Mouse (Mus musculus) CH12.LX (cell line): Measurements from ENCODE around the gene Krt14. TPM values are rescaled to one million over a fixed set of nuclear protein-coding genes. Genes with fewer than 3 reads are reported as not detected.

Source experiments
- DNase-seq: peaks from one replicate; pipeline ENCODE4 v3.0.0-alpha.2; 2013; ENCODE audit errors: extremely low read depth
- H3K27ac ChIP-seq: 2 replicates; pipeline ENCODE4 v1.5.1; 2012; ENCODE audit warnings: low read depth, mild to moderate bottlenecking, control low read depth, moderate library complexity; ENCODE audit not compliant: insufficient read depth
- H3K27me3 ChIP-seq: replicated peaks from 2 replicates; pipeline ENCODE3; 2012; ENCODE audit warnings: inconsistent platforms
- H3K36me3 ChIP-seq, 2 experiments: replicated peaks in 1 of 2; 2 replicates each; pipeline versions ENCODE3 to v1.6.1; 2012; ENCODE audit warnings: inconsistent platforms in 1 of 2, low read length in 1 of 2, mild to moderate bottlenecking in 1 of 2, mixed read lengths in 1 of 2, moderate library complexity in 1 of 2; ENCODE audit not compliant: control insufficient read depth in 1 of 2, insufficient read depth in 1 of 2
- H3K4me1 ChIP-seq, 2 experiments: 2 replicates each; pipeline ENCODE4 v1.6.1; 2012; ENCODE audit warnings: inconsistent platforms in 1 of 2, moderate library complexity in 1 of 2; ENCODE audit not compliant: insufficient read depth in 2 of 2, control insufficient read depth in 1 of 2
- H3K4me2 ChIP-seq: 2 replicates; pipeline ENCODE4 v1.6.1; 2012; ENCODE audit warnings: low read depth, mild to moderate bottlenecking, control low read depth; ENCODE audit not compliant: poor library complexity, insufficient read depth, severe bottlenecking
- H3K4me3 ChIP-seq, 3 experiments: fragments of 150-350 bp in 1 of 3; sonication (generic) in 1 of 3; replicated peaks in 1 of 3; 2 replicates each; pipeline versions ENCODE3 to v1.5.1; 2011 to 2012; ENCODE audit warnings: low read depth in 2 of 3, low read length in 2 of 3, mild to moderate bottlenecking in 2 of 3, moderate library complexity in 2 of 3, control low read depth in 1 of 3, improper control_type of control experiment in 1 of 3, inconsistent platforms in 1 of 3, mixed read lengths in 1 of 3; ENCODE audit not compliant: poor library complexity in 1 of 3
- H3K79me2 ChIP-seq: replicated peaks from 2 replicates; pipeline ENCODE4 v1.6.1; 2012; ENCODE audit warnings: mild to moderate bottlenecking, moderate library complexity; ENCODE audit not compliant: control insufficient read depth, poor library complexity, insufficient read depth, severe bottlenecking; ENCODE audit errors: extremely low read depth
- H3K9ac ChIP-seq: 2 replicates; pipeline ENCODE4 v1.6.1; 2012; ENCODE audit warnings: low read depth, mild to moderate bottlenecking, control low read depth, moderate library complexity; ENCODE audit not compliant: insufficient read depth
- H3K9me3 ChIP-seq: replicated peaks from 2 replicates; pipeline ENCODE3; 2012; ENCODE audit warnings: low read length, inconsistent platforms, mixed read lengths
- CHD1 ChIP-seq: IDR thresholded peaks from 2 replicates; pipeline ENCODE4 v1.6.1; 2012; ENCODE audit warnings: low read depth, low read length, improper control_type of control experiment, inconsistent platforms
- CHD2 ChIP-seq: IDR thresholded peaks from 2 replicates; pipeline ENCODE4 v1.6.1; 2011; ENCODE audit warnings: low read length, improper control_type of control experiment
- CTCF ChIP-seq, 2 experiments: IDR thresholded peaks in 1 of 2; conservative IDR thresholded peaks in 1 of 2; 2 replicates each; pipeline ENCODE4 v1.5.1; 2011 to 2012; ENCODE audit warnings: low read depth in 2 of 2, low read length in 2 of 2, improper control_type of control experiment in 1 of 2, inconsistent platforms in 1 of 2, mild to moderate bottlenecking in 1 of 2, moderate library complexity in 1 of 2
- EP300 ChIP-seq: IDR thresholded peaks from 2 replicates; pipeline ENCODE4 v1.6.1; 2011; ENCODE audit warnings: low read length, improper control_type of control experiment
- ETS1 ChIP-seq: conservative IDR thresholded peaks from 2 replicates; pipeline ENCODE4 v1.6.1; 2012; ENCODE audit warnings: low read depth, mild to moderate bottlenecking, inconsistent platforms, low read length, improper control_type of control experiment, moderate library complexity
- GABPA ChIP-seq: IDR thresholded peaks from 2 replicates; pipeline ENCODE4 v1.6.1; 2012; ENCODE audit warnings: low read depth, low read length, improper control_type of control experiment, inconsistent platforms; ENCODE audit not compliant: insufficient replicate concordance
- IRF4 ChIP-seq: IDR thresholded peaks from 2 replicates; pipeline ENCODE4 v1.6.1; 2014; ENCODE audit warnings: low read depth, mild to moderate bottlenecking, inconsistent platforms, low read length, improper control_type of control experiment
- MAFK ChIP-seq: IDR thresholded peaks from 2 replicates; pipeline ENCODE4 v1.6.1; 2011; ENCODE audit warnings: low read length, improper control_type of control experiment; ENCODE audit not compliant: insufficient replicate concordance
- MAX ChIP-seq: IDR thresholded peaks from 2 replicates; pipeline ENCODE4 v1.6.1; 2011; ENCODE audit warnings: low read length, improper control_type of control experiment
- POLR2A ChIP-seq: IDR thresholded peaks from 2 replicates; pipeline ENCODE4 v1.6.1; 2011; ENCODE audit warnings: low read depth, mild to moderate bottlenecking, improper control_type of control experiment, low read length
- POLR2AphosphoS2 ChIP-seq: IDR thresholded peaks from 2 replicates; pipeline ENCODE4 v1.6.1; 2011; ENCODE audit warnings: low read depth, low read length, improper control_type of control experiment
- SIN3A ChIP-seq: IDR thresholded peaks from 2 replicates; pipeline ENCODE4 v1.6.1; 2012; ENCODE audit warnings: low read length, improper control_type of control experiment, inconsistent platforms
- USF2 ChIP-seq: conservative IDR thresholded peaks from 2 replicates; pipeline ENCODE4 v1.6.1; 2011; ENCODE audit warnings: low read depth, low read length, improper control_type of control experiment
- ZC3H11A ChIP-seq: IDR thresholded peaks from 2 replicates; pipeline ENCODE4 v1.6.1; 2012; ENCODE audit warnings: low read depth, mild to moderate bottlenecking, inconsistent platforms, low read length, improper control_type of control experiment
- ZMIZ1 ChIP-seq: IDR thresholded peaks from 2 replicates; pipeline ENCODE4 v1.6.1; 2012; ENCODE audit warnings: low read depth, mild to moderate bottlenecking, inconsistent platforms, low read length, improper control_type of control experiment
- dilution Hi-C: fragments of 300-500 bp; cut with MboI; formaldehyde crosslinking; loops from 2 replicates; pipeline ENCODE4 v1.14.3; 2020; ENCODE audit warnings: low sequenced_read_pairs; ENCODE audit not compliant: extremely low pct_unique_long_range_greater_than_20kb, extremely low pct_ligation_motif_present
- in situ Hi-C: fragments of 300-500 bp; cut with MboI; formaldehyde crosslinking; loops from 3 replicates; pipeline ENCODE4 v1.14.3; 2019; ENCODE audit warnings: low sequenced_read_pairs, low pct_ligation_motif_present, low pct_unique_long_range_greater_than_20kb, mixed read lengths
- polyA plus RNA-seq: library from polyadenylated mRNA; unstranded; fragments of >175 nt; gene quantifications from 2 replicates; pipeline ENCODE4 v1.2.1, GENCODE M21; 2012; ENCODE audit warnings: low read depth; ENCODE audit not compliant: insufficient read length
- total RNA-seq, 2 experiments: library from RNA; depleted of rRNA; stranded (reverse); fragments of 300-350 nt in 1 of 2; fragments of >200 nt in 1 of 2; gene quantifications; 2 replicates each; pipeline ENCODE4 v1.2.3; 2012 to 2014

Krt14 gene
- total and polyA plus RNA-seq, 3 experiments: not detected

GRCm38 (mm10) chr11:100164392-100164791, 43.0 kb downstream of the Krt14 start:
- no peak for DNase-seq
- H3K4me2 ChIP-seq: no peak overlapping the region
- dilution Hi-C loops (no loop called here), in situ Hi-C loops (no loop called here)
- peaks cover 73% of the 10 kb centered on the region for H3K27me3 ChIP-seq
- H3K79me2 ChIP-seq: no peaks in the 10 kb centered on the region
- no peak overlapping the region for H3K4me3 ChIP-seq
- H3K9ac ChIP-seq: no peak overlapping the region
- no peaks in the 10 kb centered on the region for H3K9me3 ChIP-seq
- H3K4me1 ChIP-seq: no peaks in the 10 kb centered on the region
- no peak for TF ChIP-seq CHD2
- TF ChIP-seq POLR2AphosphoS2: no peak
- no peak for TF ChIP-seq ZC3H11A
- no peak for TF ChIP-seq USF2
- no peak for TF ChIP-seq SIN3A
- TF ChIP-seq EP300: no peak
- TF ChIP-seq MAX: no peak
- TF ChIP-seq CTCF (conservative IDR thresholded peaks at IDR 0.05 in 1 of 2, IDR thresholded peaks at IDR 0.05 in 1 of 2; ENCODE audit: low read depth in 2 of 2, low read length in 2 of 2): no peak
- no peak for TF ChIP-seq CHD1
- TF ChIP-seq MAFK: no peak
- no peaks in the 10 kb centered on the region for H3K36me3 ChIP-seq
- H3K27ac ChIP-seq: no peak overlapping the region

DNA sequence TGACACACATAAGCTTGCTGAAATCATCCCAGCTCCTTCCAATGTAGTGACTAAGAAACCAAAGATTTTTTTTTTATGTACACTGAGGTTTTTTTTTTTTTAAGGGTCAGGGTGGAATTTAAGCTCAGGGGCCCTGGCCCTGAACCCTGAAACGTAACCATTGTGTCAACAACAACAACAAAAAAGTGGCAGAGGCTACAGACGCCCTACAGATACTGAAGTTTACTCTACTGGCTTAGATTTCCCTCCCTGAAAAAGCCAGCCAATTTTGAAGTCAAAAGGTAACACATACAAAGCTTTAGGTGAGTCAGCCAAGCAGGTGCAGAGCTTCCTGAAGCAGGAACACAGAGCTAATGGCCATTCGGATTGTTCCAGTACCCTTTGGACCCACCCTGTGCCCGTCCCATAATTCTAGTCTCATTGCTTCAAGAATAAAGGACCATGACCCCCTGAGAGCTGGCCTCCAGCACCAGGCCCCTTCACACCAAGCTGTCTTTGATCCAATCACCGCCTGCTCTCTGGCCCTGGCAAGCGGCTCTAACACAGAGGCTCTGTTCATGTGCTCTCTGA, 49.4 kb downstream of the Krt14 start:
- Histone ChIP-seq H3K4me3 (no peak overlapping the region), H3K27me3 (peaks cover 74% of the 10 kb centered on the region), H3K4me2 (no peak overlapping the region)
- TF ChIP-seq ETS1 (no peak), GABPA (no peak), MAX (no peak)
- TF ChIP-seq, all 38 proteins: peak for 0
- no peak for DNase-seq
- dilution Hi-C loops (no loop called here), in situ Hi-C loops (no loop called here)
- Histone ChIP-seq H3K36me3 (no peaks in the 10 kb centered on the region), H3K79me2 (no peaks in the 10 kb centered on the region), H3K9ac (no peak overlapping the region), H3K9me3 (no peaks in the 10 kb centered on the region), H3K27ac (no peak overlapping the region), H3K4me1 (no peaks in the 10 kb centered on the region)

- dilution Hi-C loops (no loop called here), in situ Hi-C loops (no loop called here)
- no peaks in the 10 kb centered on the region for H3K79me2 ChIP-seq
- H3K4me2 ChIP-seq: no peak overlapping the region
- H3K27me3 ChIP-seq: peaks cover 79% of the 10 kb centered on the region
- H3K9me3 ChIP-seq: no peaks in the 10 kb centered on the region
- H3K27ac ChIP-seq: no peak overlapping the region
- no peak overlapping the region for H3K9ac ChIP-seq
- no peaks in the 10 kb centered on the region for H3K4me1 ChIP-seq
- TF ChIP-seq POLR2A: no peak
- TF ChIP-seq USF2: no peak
- no peak for TF ChIP-seq IRF4
- no peak for TF ChIP-seq ZMIZ1
- no peak overlapping the region for H3K4me3 ChIP-seq
- DNase-seq: no peak
- no peaks in the 10 kb centered on the region for H3K36me3 ChIP-seq
These were observed 50.0 kb downstream of the Krt14 start for GRCm38 (mm10) chr11:100157331-100157730.
